Mouse (Mus musculus): ENCODE data around the gene Ankrd34a.

DNA sequence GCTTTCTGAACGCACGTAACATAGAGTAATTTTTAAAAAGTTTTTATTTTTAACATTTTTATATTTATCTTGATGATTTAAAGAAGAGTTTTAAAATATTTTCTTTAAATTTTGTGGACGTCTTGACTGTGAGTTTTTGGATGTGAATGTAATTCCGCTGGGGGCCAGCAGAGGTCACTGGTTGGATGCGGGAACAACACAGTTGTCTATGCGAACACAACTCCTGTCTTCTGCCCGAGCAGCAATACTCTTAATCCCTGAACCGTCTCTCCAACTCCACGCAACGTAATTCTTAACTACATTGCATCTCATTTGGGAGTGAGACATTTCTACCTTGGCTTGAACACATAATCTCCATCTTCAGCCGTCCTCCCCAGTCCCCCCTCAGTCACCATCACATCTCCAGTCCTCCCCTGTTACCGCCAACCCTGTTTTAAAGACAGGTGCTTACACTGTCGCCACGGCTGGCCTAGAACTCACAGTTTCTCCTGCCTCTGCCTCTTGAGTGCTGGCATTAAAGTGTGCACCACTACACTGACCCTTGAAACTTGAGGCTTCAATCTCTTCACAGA, 49.0 kb upstream of the Ankrd34a start:
- no peak for TF ChIP-seq EP300 (IDR thresholded peaks at IDR 0.05)
- TF ChIP-seq CTCF (IDR thresholded peaks at IDR 0.05), result peak; percentile 91
